Mouse (Mus musculus): Measurements from ENCODE around the gene Gm14147. TPM values are rescaled to one million over a fixed set of nuclear protein-coding genes. Genes with fewer than 3 reads are reported as not detected.
"Not testable (repeated sequence)": the region's sequence is repeated elsewhere in the genome, so short reads cannot be mapped to it uniquely, and the experiment has no call there.

The Gm14147 gene
- not detected for total RNA-seq (2021)
- long read RNA-seq, experiment 1, result 0 reads
- long read RNA-seq, experiment 2, result 0 reads

GRCm38 (mm10) chr2:151097945-151098344 is at the start of gene Gm14147:
Gm14147 (plus strand) TSS chr2:151098245.
- DNase-seq; H3K27ac ChIP-seq; H3K4me3 ChIP-seq; intact Hi-C loops (cut with DNase I): not testable (repeated sequence)

- DNase-seq, result no peak
- TF ChIP-seq CTCF (IDR thresholded peaks at IDR 0.05), result no peak
- Histone ChIP-seq H3K4me3 (no peak overlapping the region), H3K27ac (no peak overlapping the region)
- intact Hi-C loops (cut with DNase I), result no loop called here
Measured at GRCm38 (mm10) chr2:151056637-151057036, 41.4 kb upstream of the Gm14147 start.

- H3K27ac ChIP-seq; DNase-seq; H3K4me3 ChIP-seq; intact Hi-C loops (cut with DNase I): not testable (repeated sequence)
Measured at GRCm38 (mm10) chr2:151092250-151092649, 5.8 kb upstream of the Gm14147 start, which contains the start of gene Gm14151. Gm14151 (minus strand) TSS chr2:151092350.

Other genes with a start within 250 kb of the Gm14147 start
- 10 to 100 TPM; 24.3 to 25.4 TPM for gene Abhd12, start 193.5 kb upstream of the Gm14147 start, total RNA-seq (2021)
- gene Gins1, start 192.8 kb upstream of the Gm14147 start, total RNA-seq (2021), result 1 to 10 TPM; 2.2 to 2.4 TPM
- under 1 TPM; 0.50 to 0.51 TPM for gene Ninl, start 58.9 kb upstream of the Gm14147 start, total RNA-seq (2021)
- 1 to 10 TPM; 2.6 to 3.8 TPM for gene Nanp, start 58.8 kb upstream of the Gm14147 start, total RNA-seq (2021)
- gene Gm14151, start 5.9 kb upstream of the Gm14147 start, total RNA-seq (2021), result not detected

Data from gastrocnemius, adult 2 months (tissue).